Mouse (Mus musculus) left cerebral cortex, postnatal 36 days (tissue): ENCODE measurements around the gene Yjefn3. TPM values are rescaled to one million over a fixed set of nuclear protein-coding genes. Genes with fewer than 3 reads are reported as not detected.

ENCODE experiments used
- DNase-seq, 2 experiments: peaks; one replicate each; pipeline ENCODE4 v3.0.0; 2021 to 2022; ENCODE audit warnings: low spot score in 2 of 2, mixed read lengths in 1 of 2
- intact Hi-C: fragments of 180-260 bp; cut with DNase I; formaldehyde crosslinking; loops from one replicate; pipeline ENCODE4 v1.15.1; 2025
- total RNA-seq, 2 experiments: library from RNA; stranded (reverse); gene quantifications; 2 replicates each; pipeline ENCODE4 v1.2.3; 2021

Yjefn3 gene
- total RNA-seq, 2 experiments from 2014 or later: 23.7 to 31.3 TPM

- intact Hi-C loops: no loop called here
- no peak for DNase-seq
Observed at GRCm38 (mm10) chr8:69850926-69851506, 51.5 kb downstream of the Yjefn3 start.

GRCm38 (mm10) chr8:69849899-69850298 is 52.6 kb downstream of the Yjefn3 start:
- no peak for DNase-seq
- intact Hi-C loops: no loop called here

- no peak for DNase-seq
- intact Hi-C loops: no loop called here
Observed at GRCm38 (mm10) chr8:69848951-69849350, 53.6 kb downstream of the Yjefn3 start.

GRCm38 (mm10) chr8:69847167-69848065 is 55.1 kb downstream of the Yjefn3 start:
- intact Hi-C loops: no loop called here
- no peak for DNase-seq

Other genes starting within 250 kb of the Yjefn3 start
- gene Zfp964, start 248.2 kb downstream of the Yjefn3 start, total RNA-seq: 1 to 10 TPM; 3.7 to 5.4 TPM
- gene Zfp869, start 192.0 kb downstream of the Yjefn3 start, total RNA-seq: 10 to 100 TPM; 18.1 to 19.8 TPM
- 1 to 10 TPM; 3.4 to 5.3 TPM for gene Zfp963, start 152.7 kb downstream of the Yjefn3 start, total RNA-seq
- gene Gm20422, start 127.8 kb downstream of the Yjefn3 start, total RNA-seq: 1 to 10 TPM in 1 of 2 experiments, not detected in 1; 1.4 TPM
- gene Atp13a1, start 111.5 kb downstream of the Yjefn3 start, total RNA-seq: 10 to 100 TPM; 37.1 to 40.1 TPM
- gene Zfp866, start 111.5 kb downstream of the Yjefn3 start, total RNA-seq: 10 to 100 TPM; 23.7 to 31.1 TPM
- gene Gmip, start 94.0 kb downstream of the Yjefn3 start, total RNA-seq: 10 to 100 TPM; 10.8 to 19.5 TPM
- gene Lpar2, start 80.3 kb downstream of the Yjefn3 start, total RNA-seq: under 1 TPM; 0.37 to 0.57 TPM
- gene Pbx4, start 70.2 kb downstream of the Yjefn3 start, total RNA-seq: 10 to 100 TPM; 19.2 to 20.8 TPM
- 1 to 10 TPM in 1 of 2 experiments, under 1 TPM in 1; 0.91 to 1.0 TPM for gene Cilp2, start 15.0 kb downstream of the Yjefn3 start, total RNA-seq
- under 1 TPM in 1 of 2 experiments, not detected in 1; 0.32 TPM for gene Tssk6, start 528 bp downstream of the Yjefn3 start, total RNA-seq
- 100 to 1,000 TPM; 144 to 161 TPM for gene Ndufa13, start 154 bp downstream of the Yjefn3 start, total RNA-seq
- 10 to 100 TPM; 27.3 to 27.6 TPM for gene Gatad2a, start 93.7 kb upstream of the Yjefn3 start, total RNA-seq
- gene Mau2, start 140.0 kb upstream of the Yjefn3 start, total RNA-seq: 10 to 100 TPM; 71.3 to 78.7 TPM
- gene Sugp1, start 140.1 kb upstream of the Yjefn3 start, total RNA-seq: 10 to 100 TPM; 48.5 to 53.4 TPM
- 1 to 10 TPM; 1.5 TPM for gene Tm6sf2, start 170.2 kb upstream of the Yjefn3 start, total RNA-seq
- 10 to 100 TPM; 78.4 to 95.6 TPM for gene Hapln4, start 180.7 kb upstream of the Yjefn3 start, total RNA-seq
- 100 to 1,000 TPM; 192 to 201 TPM for gene Ncan, start 218.2 kb upstream of the Yjefn3 start, total RNA-seq
- 10 to 100 TPM; 18.5 to 27.4 TPM for gene Nr2c2ap, start 228.6 kb upstream of the Yjefn3 start, total RNA-seq
- gene Rfxank, start 236.4 kb upstream of the Yjefn3 start, total RNA-seq: 10 to 100 TPM; 12.7 to 16.7 TPM
- 10 to 100 TPM; 47.9 to 50.5 TPM for gene Borcs8, start 236.8 kb upstream of the Yjefn3 start, total RNA-seq
- gene Mef2b, start 237.0 kb upstream of the Yjefn3 start, total RNA-seq: under 1 TPM; 0.61 to 0.64 TPM